Mouse (Mus musculus) embryonic stem cell, embryonic (primary cell): ENCODE measurements around the gene Zbtb8b.
"Not testable (repeated sequence)": the region's sequence is repeated elsewhere in the genome, so short reads cannot be mapped to it uniquely, and the experiment has no call there.

Source experiments
- CTCF ChIA-PET, 4 experiments: fragments of 300-600 bp in 2 of 4; fragments of 350-600 bp in 2 of 4; sonication (Branson Sonifier 250); formaldehyde crosslinking; loops; one replicate each; lab custom pipeline; 2022; ENCODE audit warnings: inconsistent platforms in 2 of 4; lab: Charles Lee
- POLR2A ChIA-PET, 4 experiments: fragments of 300-600 bp in 2 of 4; fragments of 350-600 bp in 2 of 4; sonication (Branson Sonifier 250); formaldehyde crosslinking; loops; one replicate each; lab custom pipeline; 2022; ENCODE audit warnings: antibody characterized with exemption in 4 of 4, inconsistent platforms in 1 of 4; lab: Charles Lee

Gene Zbtb8b

GRCm38 (mm10) chr4:129450851-129451250, 10.2 kb upstream of the Zbtb8b start:
- POLR2A ChIA-PET, result interaction anchor here (0.6 to 2.3 kb wide), 15 partner anchors 9 to 345 kb away, joined by 3 to 19 read pairs (median 3); partner anchors contain the start of genes Bsdc1 (in 3 of the 4), Zbtb8a (in 1 of the 4), Zbtb8b (in 1 of the 4) and Zbtb8os (in 1 of the 4)
- CTCF ChIA-PET, result interaction anchor here in 3 of 4 experiments (0.6 to 1.2 kb wide), 7 partner anchors 32 to 813 kb away, joined by 3 to 5 read pairs (median 3); no protein-coding TSS in a partner anchor

- POLR2A ChIA-PET, result interaction anchor here in 3 of 4 experiments (0.6 to 1.8 kb wide), 16 partner anchors 12 to 391 kb away, joined by 3 to 9 read pairs (median 3); partner anchors contain the start of genes Bsdc1 (in 3 of the 3) and C77080 (in 1 of the 3)
- CTCF ChIA-PET, result interaction anchor here in 2 of 4 experiments (0.5 to 1.0 kb wide), 4 partner anchors 13 to 259 kb away, joined by 3 to 5 read pairs (median 4); partner anchors contain the start of genes Bsdc1 (in 1 of the 2) and Yars (in 1 of the 2)
These were observed 8.1 kb upstream of the Zbtb8b start for GRCm38 (mm10) chr4:129448713-129449112.

- ChIA-PET POLR2A (interaction anchor here (0.5 to 1.8 kb wide), 24 partner anchors 9 to 390 kb away, joined by 3 to 9 read pairs (median 3); partner anchors contain the start of genes Bsdc1 (in 3 of the 4) and C77080 (in 1 of the 4)), CTCF (interaction anchor here in 3 of 4 experiments (0.6 to 1.0 kb wide), 4 partner anchors 14 to 103 kb away, joined by 3 to 5 read pairs (median 3); partner anchors contain the start of gene Bsdc1 (in 1 of the 3))
These were observed 7.3 kb upstream of the Zbtb8b start for GRCm38 (mm10) chr4:129447778-129448563.

GRCm38 (mm10) chr4:129447360-129447759, 6.7 kb upstream of the Zbtb8b start:
- ChIA-PET CTCF (interaction anchor here in 1 of 4 experiments (0.6 kb wide), 1 partner anchor 97 kb away, joined by 3 read pairs; no protein-coding TSS in a partner anchor), POLR2A (interaction anchor here (0.8 to 1.8 kb wide), 12 partner anchors 8 to 187 kb away, joined by 3 to 9 read pairs (median 3); partner anchors contain the start of genes Bsdc1 (in 3 of the 4) and C77080 (in 1 of the 4))

GRCm38 (mm10) chr4:129441145-129441544, 492 bp upstream of the Zbtb8b start:
- ChIA-PET CTCF (interaction anchor here in 2 of 4 experiments (0.5 to 1.2 kb wide), 5 partner anchors 14 to 661 kb away, joined by 3 to 8 read pairs (median 3); no protein-coding TSS in a partner anchor), POLR2A (interaction anchor here in 3 of 4 experiments (0.5 to 2.7 kb wide), 16 partner anchors 9 to 251 kb away, joined by 3 to 7 read pairs (median 4); partner anchors contain the start of genes Bsdc1 (in 2 of the 3), S100pbp (in 1 of the 3) and Yars (in 1 of the 3))

- CTCF ChIA-PET, result interaction anchor here in 1 of 4 experiments (0.5 to 1.4 kb wide), 2 partner anchors 37 to 434 kb away, joined by 3 to 5 read pairs; no protein-coding TSS in a partner anchor
- POLR2A ChIA-PET, result interaction anchor here in 1 of 4 experiments (1.9 kb wide), 1 partner anchor 43 kb away, joined by 9 read pairs; the partner anchor contains the start of gene Bsdc1
These were observed 22.3 kb downstream of the Zbtb8b start for GRCm38 (mm10) chr4:129418321-129418720.

GRCm38 (mm10) chr4:129416478-129416877, 24.2 kb downstream of the Zbtb8b start:
- ChIA-PET CTCF (interaction anchor here in 1 of 4 experiments (1.4 kb wide), 1 partner anchor 39 kb away, joined by 6 read pairs; no protein-coding TSS in a partner anchor), POLR2A (interaction anchor here in 2 of 4 experiments (0.6 to 0.9 kb wide), 2 partner anchors 57 to 474 kb away, joined by 3 read pairs; no protein-coding TSS in a partner anchor)

- ChIA-PET CTCF (interaction anchor here in 2 of 4 experiments (1.0 to 1.4 kb wide), 2 partner anchors 39 kb away, joined by 3 to 6 read pairs; no protein-coding TSS in a partner anchor), POLR2A (interaction anchor here in 2 of 4 experiments (0.8 to 1.7 kb wide), 3 partner anchors 16 to 281 kb away, joined by 3 to 8 read pairs (median 5); no protein-coding TSS in a partner anchor)
These were observed 24.8 kb downstream of the Zbtb8b start for GRCm38 (mm10) chr4:129415892-129416291.

GRCm38 (mm10) chr4:129410991-129411390, 29.7 kb downstream of the Zbtb8b start:
- CTCF ChIA-PET, result interaction anchor here in 1 of 4 experiments (0.7 kb wide), 1 partner anchor 42 kb away, joined by 3 read pairs; no protein-coding TSS in a partner anchor
- POLR2A ChIA-PET, result interaction anchor here in 2 of 4 experiments (0.6 to 1.1 kb wide), 4 partner anchors 9 to 76 kb away, joined by 3 to 4 read pairs (median 3); no protein-coding TSS in a partner anchor

GRCm38 (mm10) chr4:129410532-129410931, 30.1 kb downstream of the Zbtb8b start:
- POLR2A ChIA-PET, result interaction anchor here in 2 of 4 experiments (0.6 to 1.1 kb wide), 4 partner anchors 9 to 76 kb away, joined by 3 to 4 read pairs (median 3); no protein-coding TSS in a partner anchor
- CTCF ChIA-PET, result not testable (repeated sequence)

GRCm38 (mm10) chr4:129406447-129406846, 34.2 kb downstream of the Zbtb8b start:
- ChIA-PET POLR2A (no interaction called here), CTCF (no interaction called here)

GRCm38 (mm10) chr4:129399813-129400212, 40.8 kb downstream of the Zbtb8b start:
- ChIA-PET CTCF (no interaction called here), POLR2A (interaction anchor here in 2 of 4 experiments (1.1 to 11.8 kb wide), 15 partner anchors 9 to 241 kb away, joined by 3 to 117 read pairs (median 4); partner anchors contain the start of genes Bsdc1 (in 2 of the 2), Rbbp4 (in 1 of the 2), Txlna (in 1 of the 2) and Zbtb8a (in 1 of the 2))

- POLR2A ChIA-PET, result interaction anchor here in 2 of 4 experiments (0.6 to 11.8 kb wide), 12 partner anchors 8 to 208 kb away, joined by 3 to 117 read pairs (median 4); partner anchors contain the start of genes Zbtb8a (in 2 of the 2) and Bsdc1 (in 1 of the 2)
- CTCF ChIA-PET, result no interaction called here
These were observed 43.7 kb downstream of the Zbtb8b start for GRCm38 (mm10) chr4:129396960-129397359.

GRCm38 (mm10) chr4:129394089-129394870, 46.4 kb downstream of the Zbtb8b start:
- POLR2A ChIA-PET, result interaction anchor here (0.5 to 11.8 kb wide), 33 partner anchors 8 to 337 kb away, joined by 3 to 117 read pairs (median 4); partner anchors contain the start of genes Bsdc1 (in 3 of the 4), Zbtb8a (in 2 of the 4), S100pbp (in 1 of the 4) and Yars (in 1 of the 4)

GRCm38 (mm10) chr4:129390936-129391557, 49.6 kb downstream of the Zbtb8b start:
- CTCF ChIA-PET, result interaction anchor here in 2 of 4 experiments (0.6 to 0.7 kb wide), 3 partner anchors 9 to 250 kb away, joined by 3 to 7 read pairs (median 3); partner anchors contain the start of gene Txlna (in 1 of the 2)

More at GRCm38 (mm10) chr4:129394089-129394870, 46.4 kb downstream of the Zbtb8b start:
- CTCF ChIA-PET, result interaction anchor here in 2 of 4 experiments (0.7 to 1.3 kb wide), 5 partner anchors 18 to 171 kb away, joined by 3 to 5 read pairs (median 3); no protein-coding TSS in a partner anchor

More at GRCm38 (mm10) chr4:129390936-129391557, 49.6 kb downstream of the Zbtb8b start:
- POLR2A ChIA-PET, result interaction anchor here in 2 of 4 experiments (0.6 to 12.6 kb wide), 6 partner anchors 9 to 945 kb away, joined by 3 to 88 read pairs (median 16); partner anchors contain the start of gene Zbtb8a (in 1 of the 2)
